Mouse (Mus musculus) cerebellum, postnatal 4 days (tissue): Measurements from ENCODE around the gene Scel.
A peak's percentile ranks its signal among the peaks of the same experiment; 100 is the strongest.

Source experiments
- DNase-seq, 2 experiments: peaks; one replicate each; pipeline ENCODE4 v3.0.0; 2022; ENCODE audit warnings: low spot score in 2 of 2, mixed read lengths in 1 of 2

Gene Scel

GRCm38 (mm10) chr14:103571598-103572320 is 58.6 kb downstream of the Scel start:
- DNase-seq = peak in 1 of 2 experiments; percentile 25

GRCm38 (mm10) chr14:103575854-103576253 is 62.7 kb downstream of the Scel start:
- no peak for DNase-seq

- DNase-seq = no peak
Measured at GRCm38 (mm10) chr14:103577011-103577410, 63.9 kb downstream of the Scel start.

- DNase-seq = no peak
Measured at GRCm38 (mm10) chr14:103586662-103587061, 73.5 kb downstream of the Scel start.

- no peak for DNase-seq
Measured at GRCm38 (mm10) chr14:103587208-103587900, 74.2 kb downstream of the Scel start.

GRCm38 (mm10) chr14:103589819-103590218 is 76.7 kb downstream of the Scel start:
- DNase-seq = peak in 1 of 2 experiments; percentile 33

- DNase-seq = no peak
Measured at GRCm38 (mm10) chr14:103595870-103596269, 82.7 kb downstream of the Scel start.

GRCm38 (mm10) chr14:103608063-103608462 is 94.9 kb downstream of the Scel start:
- no peak for DNase-seq

- DNase-seq = no peak
Measured at GRCm38 (mm10) chr14:103613573-103614271, 100.6 kb downstream of the Scel start.

- no peak for DNase-seq
Measured at GRCm38 (mm10) chr14:103614272-103614587, 101.1 kb downstream of the Scel start.

GRCm38 (mm10) chr14:103619756-103620155 is 106.6 kb downstream of the Scel start:
- no peak for DNase-seq

GRCm38 (mm10) chr14:103621207-103621606 is 108.1 kb downstream of the Scel start:
- no peak for DNase-seq

- no peak for DNase-seq
Measured at GRCm38 (mm10) chr14:103626100-103626499, 113.0 kb downstream of the Scel start.

GRCm38 (mm10) chr14:103629639-103630364 is 116.7 kb downstream of the Scel start:
- DNase-seq = no peak

GRCm38 (mm10) chr14:103630545-103630944 is 117.4 kb downstream of the Scel start:
- DNase-seq = no peak

- no peak for DNase-seq
Measured at GRCm38 (mm10) chr14:103643933-103644332, 130.8 kb downstream of the Scel start.

- DNase-seq = no peak
Measured at GRCm38 (mm10) chr14:103647981-103648380, 134.8 kb downstream of the Scel start.

- DNase-seq = peak in 1 of 2 experiments; percentile 6
Measured at GRCm38 (mm10) chr14:103648623-103649255, 135.6 kb downstream of the Scel start.

GRCm38 (mm10) chr14:103649302-103649701 is 136.2 kb downstream of the Scel start:
- DNase-seq = no peak

GRCm38 (mm10) chr14:103649896-103650334 is 136.8 kb downstream of the Scel start, which contains the start of gene Slain1:
Gene Slain1, plus strand, starts transcription at chr14:103650228.
- DNase-seq = peak; percentile 76 to 93

GRCm38 (mm10) chr14:103650413-103651101 is 137.4 kb downstream of the Scel start:
- DNase-seq = peak; percentile 34 to 69
